Mouse (Mus musculus) limb, embryonic 10.5 days (tissue): ENCODE measurements around the gene Gipc3. TPM values are rescaled to one million over a fixed set of nuclear protein-coding genes. Genes with fewer than 3 reads are reported as not detected.

Experiments
- DNase-seq: peaks from one replicate; pipeline ENCODE4 v3.0.0-alpha.2; 2017; ENCODE audit warnings: low spot score
- H3K27ac ChIP-seq: fragments of 300-500 bp; sonication (generic); 2 replicates; pipeline ENCODE4 v1.5.1; 2016; ENCODE audit warnings: mild to moderate bottlenecking
- H3K27me3 ChIP-seq: fragments of 300-500 bp; sonication (generic); 2 replicates; pipeline ENCODE4 v1.6.1; 2016; ENCODE audit warnings: low read depth, mild to moderate bottlenecking; ENCODE audit not compliant: poor library complexity, severe bottlenecking
- H3K36me3 ChIP-seq: fragments of 300-500 bp; sonication (generic); 2 replicates; pipeline ENCODE4 v1.6.1; 2016; ENCODE audit warnings: mild to moderate bottlenecking, moderate library complexity
- H3K4me1 ChIP-seq: fragments of 300-500 bp; sonication (generic); 2 replicates; pipeline ENCODE4 v1.6.1; 2016
- H3K4me3 ChIP-seq: fragments of 300-500 bp; sonication (generic); 2 replicates; pipeline ENCODE4 v1.5.1; 2016; ENCODE audit warnings: mild to moderate bottlenecking, moderate library complexity
- H3K9me3 ChIP-seq: fragments of 300-500 bp; sonication (generic); replicated peaks from 2 replicates; pipeline ENCODE4 v1.6.1; 2016; ENCODE audit warnings: mild to moderate bottlenecking
- WGBS: fragments of 180-500 bp; shearing (Covaris S2); methylation state at CpG from one replicate; pipeline ENCODE4 v1.1.7; 2016; 5-methylcytosine and 5-hydroxymethylcytosine counted together
- polyA plus RNA-seq: library from polyadenylated mRNA; unstranded; fragments of >200 nt; fragmentation: Nextera tagmentation; extraction: Ambion mirVana; gene quantifications from 2 replicates; pipeline ENCODE4 v1.2.1, GENCODE M21; 2016

The Gipc3 gene
- polyA plus RNA-seq, 1 experiment from 2014 or later = 0.09 TPM

DNA sequence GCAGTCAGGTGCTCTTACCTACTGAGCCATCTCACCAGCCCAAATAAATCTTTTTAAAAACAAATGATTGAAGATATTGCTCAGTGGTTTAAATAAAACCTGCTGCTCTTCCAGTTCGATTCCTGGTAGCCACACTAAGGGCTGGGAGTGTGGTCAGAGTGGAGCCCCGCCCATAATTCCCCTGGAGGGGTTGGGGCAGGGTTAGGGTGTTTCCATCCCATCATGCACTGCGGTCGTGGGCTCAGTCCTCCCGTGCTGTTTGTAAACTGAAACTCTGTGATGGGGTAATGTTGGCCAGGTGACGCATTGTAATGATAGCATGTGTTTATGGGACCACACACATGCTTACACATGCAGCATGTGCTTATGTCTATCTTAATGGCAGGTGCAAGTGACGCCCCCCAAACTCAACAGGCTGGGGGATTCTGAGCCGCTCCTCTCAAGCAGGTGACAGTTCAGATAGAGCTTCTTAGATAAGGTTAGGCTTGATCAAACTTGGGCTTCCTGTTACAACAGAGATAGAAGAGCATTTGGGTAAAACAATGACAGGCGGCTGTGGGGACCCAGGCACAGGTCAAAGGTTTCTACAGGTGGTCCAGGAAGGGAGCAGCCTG lies 8.7 kb upstream of the Gipc3 start:
- no peak overlapping the region for H3K4me3 ChIP-seq
- H3K27me3 ChIP-seq = peaks cover 27% of the 10 kb centered on the region
- peaks cover 69% of the 10 kb centered on the region for H3K4me1 ChIP-seq
- H3K36me3 ChIP-seq = peaks cover 20% of the 10 kb centered on the region
- H3K27ac ChIP-seq = no peak overlapping the region
- 24% methylated on average over 9 of the region's 9 CpGs for WGBS
- no peaks in the 10 kb centered on the region for H3K9me3 ChIP-seq
- DNase-seq = no peak

DNA sequence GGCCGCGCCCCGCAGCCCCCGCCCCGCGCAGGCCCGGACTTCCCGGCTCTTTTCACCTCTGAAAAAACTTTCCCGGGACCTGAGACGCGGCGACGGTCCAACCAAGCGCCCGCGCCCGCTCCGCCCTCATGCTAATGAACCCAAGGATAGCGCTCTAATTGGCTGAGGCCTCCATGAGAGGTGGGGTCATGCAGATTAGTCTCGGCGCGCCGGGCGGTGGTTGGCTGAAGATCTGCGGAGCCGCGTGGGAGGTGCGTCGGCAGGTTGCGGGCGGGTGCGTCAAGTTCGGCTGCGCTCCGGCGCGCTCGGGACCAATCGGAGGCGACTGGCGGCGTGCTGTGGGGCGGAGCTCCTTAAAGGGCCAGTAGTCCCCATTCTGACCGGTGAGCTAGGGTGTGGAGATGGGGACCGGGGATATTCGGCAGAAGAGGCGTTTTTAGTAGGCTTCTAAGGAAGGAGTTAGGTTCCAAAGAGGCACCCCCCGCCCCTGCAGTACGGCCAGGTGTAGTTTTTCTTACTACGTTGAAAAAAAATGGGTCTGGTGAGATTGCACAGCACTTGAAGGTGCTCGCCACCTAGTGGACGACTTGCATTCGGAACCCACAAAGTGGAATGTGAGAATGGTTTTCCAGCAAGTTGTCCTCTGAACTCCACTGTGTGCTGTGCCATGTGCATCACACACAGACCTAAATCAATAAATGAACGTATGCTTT lies 7.4 kb upstream of the Gipc3 start, which contains the start of gene Hmg20b:
Gene Hmg20b, minus strand, starts transcription at position 130 of the 713 bp plus-strand sequence.
- peaks cover 27% of the 10 kb centered on the region for H3K36me3 ChIP-seq
- H3K4me3 ChIP-seq = peak within 1 kb of the TSS; percentile 97
- peak within 1 kb of the TSS; percentile 95 for H3K27ac ChIP-seq
- peak; percentile 99 for DNase-seq
- H3K9me3 ChIP-seq = no peaks in the 10 kb centered on the region
- under 1% methylated on average over 54 of the region's 54 CpGs for WGBS
- peaks cover 25% of the 10 kb centered on the region for H3K27me3 ChIP-seq
- H3K4me1 ChIP-seq = peaks cover 75% of the 10 kb centered on the region

DNA sequence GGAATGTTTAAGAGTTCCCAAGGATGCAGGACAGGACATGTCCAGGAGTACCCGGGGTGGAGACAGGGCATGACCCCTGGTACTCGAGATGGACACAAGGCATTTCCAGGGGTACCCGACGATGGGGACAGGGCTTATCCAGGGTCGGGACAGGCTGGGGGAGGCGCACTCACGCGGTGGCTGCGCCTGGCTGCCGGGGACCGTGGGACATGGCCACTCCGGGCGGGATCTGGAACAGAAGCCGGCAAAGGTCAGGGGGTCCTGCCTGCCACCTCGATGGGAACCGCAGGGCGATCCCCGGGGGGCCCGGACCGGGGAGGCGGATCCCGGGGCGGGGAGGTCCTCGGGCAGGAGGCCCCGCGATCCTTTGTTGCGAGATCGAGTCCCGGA lies 6.9 kb upstream of the Gipc3 start:
- DNase-seq = no peak
- Histone ChIP-seq H3K27me3 (peaks cover 31% of the 10 kb centered on the region), H3K4me3 (peak overlapping the region; percentile 97), H3K9me3 (no peaks in the 10 kb centered on the region), H3K36me3 (peaks cover 32% of the 10 kb centered on the region), H3K27ac (peak overlapping the region; percentile 95), H3K4me1 (peaks cover 69% of the 10 kb centered on the region)
- WGBS = under 1% methylated on average over 29 of the region's 29 CpGs

DNA sequence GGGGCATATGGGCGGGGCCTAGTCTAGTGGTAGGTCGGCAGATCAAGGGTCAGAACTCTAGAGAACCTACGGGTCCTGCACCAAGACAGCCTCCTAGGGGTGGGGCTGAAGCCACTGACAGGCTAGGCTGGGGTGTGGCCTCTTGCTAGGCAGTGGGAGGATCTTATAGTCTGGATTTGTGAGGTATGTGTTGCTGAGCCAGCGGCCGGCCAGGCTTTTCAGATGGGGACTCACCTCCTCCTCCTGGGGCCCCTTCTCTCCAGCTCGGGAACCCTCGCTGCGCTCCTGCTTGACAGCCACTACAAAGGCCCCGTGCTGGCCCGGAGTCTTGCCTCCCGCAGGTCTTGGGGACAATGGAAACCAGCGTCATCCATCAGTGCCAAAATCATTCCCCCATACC lies 6.1 kb upstream of the Gipc3 start:
- Histone ChIP-seq H3K9me3 (no peaks in the 10 kb centered on the region), H3K27me3 (peaks cover 39% of the 10 kb centered on the region), H3K4me1 (peaks cover 61% of the 10 kb centered on the region), H3K27ac (peak overlapping the region; percentile 95), H3K4me3 (peak overlapping the region; percentile 97), H3K36me3 (peaks cover 32% of the 10 kb centered on the region)
- no peak for DNase-seq
- WGBS = 6% methylated on average over 12 of the region's 12 CpGs

DNA sequence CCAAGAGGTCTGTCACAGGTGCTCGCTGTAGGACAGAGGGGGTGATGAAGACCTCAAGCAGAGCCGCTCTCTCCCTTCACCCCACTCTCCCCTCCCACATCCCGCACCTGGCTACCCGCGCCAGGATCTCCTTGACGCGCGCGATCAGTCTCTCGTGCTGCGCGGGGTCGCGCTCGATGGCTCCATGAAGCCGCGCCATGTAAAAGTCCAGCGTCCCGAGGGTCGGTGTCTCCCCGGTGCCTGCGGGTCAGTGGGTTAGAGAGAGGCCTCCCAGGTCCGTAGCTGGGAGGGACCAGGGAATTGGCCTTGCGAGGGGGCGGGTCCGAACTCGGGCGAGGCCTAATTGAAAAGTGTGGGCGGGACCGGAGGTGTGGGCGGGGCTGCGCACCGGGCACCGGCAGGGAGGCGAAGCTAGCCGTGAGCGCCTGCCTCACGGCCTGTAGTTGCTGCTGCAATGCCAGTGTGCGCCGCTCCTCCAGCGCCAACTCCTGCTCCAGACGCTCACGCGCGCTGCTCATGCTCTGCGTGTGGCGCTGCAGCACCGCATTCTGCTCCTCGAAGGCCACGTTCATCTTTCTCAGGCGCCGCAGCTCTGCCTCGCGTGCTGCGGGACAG lies 3.5 kb upstream of the Gipc3 start:
- Histone ChIP-seq H3K9me3 (no peaks in the 10 kb centered on the region), H3K27ac (peak overlapping the region; percentile 38), H3K4me3 (peak overlapping the region; percentile 47), H3K27me3 (peaks cover 64% of the 10 kb centered on the region), H3K4me1 (peaks cover 59% of the 10 kb centered on the region), H3K36me3 (peaks cover 32% of the 10 kb centered on the region)
- WGBS = 4% methylated on average over 55 of the region's 55 CpGs
- peak; percentile 84 for DNase-seq

DNA sequence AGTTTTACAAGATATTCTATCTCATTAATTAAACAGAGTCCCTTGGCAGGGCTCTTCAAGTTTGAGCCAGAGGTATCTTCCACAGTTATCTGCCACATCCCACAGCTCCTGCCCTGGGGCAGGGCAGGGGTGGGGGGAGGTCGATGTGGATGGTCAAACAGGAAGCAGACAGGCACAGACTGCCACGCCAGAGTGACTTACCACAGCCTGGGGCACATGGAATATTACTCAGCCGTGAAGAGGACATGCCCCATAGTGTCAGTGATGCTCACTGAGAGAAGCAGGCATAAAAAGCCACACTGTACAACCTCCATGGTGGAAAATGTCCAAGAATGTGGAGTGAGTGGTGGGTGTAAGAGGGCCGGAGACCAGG lies 2.1 kb upstream of the Gipc3 start:
- peaks cover 32% of the 10 kb centered on the region for H3K36me3 ChIP-seq
- H3K4me1 ChIP-seq = peaks cover 58% of the 10 kb centered on the region
- 88% methylated on average over 4 of the region's 4 CpGs for WGBS
- peaks cover 78% of the 10 kb centered on the region for H3K27me3 ChIP-seq
- H3K27ac ChIP-seq = no peak overlapping the region
- H3K4me3 ChIP-seq = peak overlapping the region; percentile 11; the same call in 1 of the 2 replicates
- H3K9me3 ChIP-seq = no peaks in the 10 kb centered on the region
- no peak for DNase-seq

DNA sequence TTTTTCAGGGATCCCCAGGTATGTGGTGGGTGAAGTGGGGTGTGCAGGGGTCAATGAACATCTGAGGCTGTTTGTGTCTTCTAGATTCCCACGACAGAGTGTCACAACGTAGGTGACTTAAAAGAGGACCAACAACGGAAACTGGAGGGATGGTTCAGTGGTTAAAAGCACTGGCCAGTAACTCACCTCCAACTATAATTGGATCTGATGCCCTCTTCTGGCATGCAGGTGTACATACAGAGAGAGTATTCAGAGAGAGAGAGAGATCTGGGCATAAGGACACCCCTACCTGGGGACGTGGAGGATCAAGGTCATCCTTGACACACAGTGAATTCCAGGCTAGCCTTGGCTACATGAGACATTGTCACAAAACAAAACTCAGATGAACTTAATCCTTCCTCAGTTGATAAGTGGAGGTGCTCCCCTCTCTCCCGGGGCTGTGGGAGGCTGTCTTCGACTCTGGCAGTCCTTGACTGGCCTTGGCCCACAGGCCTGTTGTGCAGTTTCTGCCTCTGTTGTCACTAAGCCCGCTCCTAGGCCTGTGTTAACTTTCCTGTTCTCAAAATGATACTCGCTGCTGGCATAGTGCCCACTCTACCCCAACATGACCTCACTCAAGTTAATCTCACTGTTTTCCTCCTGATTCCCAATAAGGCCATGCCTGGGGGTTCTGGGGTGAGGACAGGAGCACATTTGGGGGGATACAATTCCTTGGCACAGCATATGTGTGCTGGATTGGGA lies 1.5 kb upstream of the Gipc3 start:
- peak overlapping the region; percentile 11; the same call in 1 of the 2 replicates for H3K4me3 ChIP-seq
- H3K36me3 ChIP-seq = peaks cover 32% of the 10 kb centered on the region
- H3K9me3 ChIP-seq = no peaks in the 10 kb centered on the region
- 58% methylated on average over 8 of the region's 8 CpGs for WGBS
- peaks cover 53% of the 10 kb centered on the region for H3K4me1 ChIP-seq
- DNase-seq = no peak
- peaks cover 82% of the 10 kb centered on the region for H3K27me3 ChIP-seq
- no peak overlapping the region for H3K27ac ChIP-seq

DNA sequence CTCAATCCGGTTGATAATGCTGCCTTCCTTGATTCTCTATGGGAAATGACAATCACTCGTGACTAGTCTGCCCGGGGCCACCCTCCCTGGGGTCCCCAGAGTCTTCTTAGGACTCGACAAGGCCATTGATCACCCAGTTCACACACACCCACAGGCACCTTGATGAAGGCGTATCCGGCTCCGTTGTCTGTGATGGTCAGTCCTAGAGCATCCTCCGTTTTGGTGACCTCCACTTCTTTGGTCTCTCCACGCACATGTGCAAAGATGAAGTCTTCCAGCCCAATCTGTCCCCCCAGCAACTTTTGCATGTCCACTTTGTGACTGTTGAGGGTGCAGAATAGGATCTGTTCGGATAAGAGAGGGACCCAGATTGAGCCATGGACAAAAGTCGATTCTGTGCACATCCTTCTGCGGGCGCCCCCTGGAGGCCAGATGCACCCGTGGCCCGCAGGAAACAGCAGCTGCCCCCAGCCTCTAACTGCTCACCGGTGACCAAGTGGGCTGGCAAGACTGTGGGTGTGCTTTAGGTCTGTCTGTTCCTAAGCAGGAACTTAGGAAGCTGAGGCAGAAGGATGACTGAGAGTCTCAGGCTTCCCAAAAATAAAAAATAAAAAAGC lies 1.6 kb downstream of the Gipc3 start:
- peaks cover 12% of the 10 kb centered on the region for H3K36me3 ChIP-seq
- H3K4me3 ChIP-seq = no peak overlapping the region
- no peaks in the 10 kb centered on the region for H3K9me3 ChIP-seq
- peak; percentile 87 for DNase-seq
- WGBS = 34% methylated on average over 16 of the region's 16 CpGs
- peaks cover 28% of the 10 kb centered on the region for H3K4me1 ChIP-seq
- H3K27me3 ChIP-seq = peaks cover 85% of the 10 kb centered on the region
- no peak overlapping the region for H3K27ac ChIP-seq

DNA sequence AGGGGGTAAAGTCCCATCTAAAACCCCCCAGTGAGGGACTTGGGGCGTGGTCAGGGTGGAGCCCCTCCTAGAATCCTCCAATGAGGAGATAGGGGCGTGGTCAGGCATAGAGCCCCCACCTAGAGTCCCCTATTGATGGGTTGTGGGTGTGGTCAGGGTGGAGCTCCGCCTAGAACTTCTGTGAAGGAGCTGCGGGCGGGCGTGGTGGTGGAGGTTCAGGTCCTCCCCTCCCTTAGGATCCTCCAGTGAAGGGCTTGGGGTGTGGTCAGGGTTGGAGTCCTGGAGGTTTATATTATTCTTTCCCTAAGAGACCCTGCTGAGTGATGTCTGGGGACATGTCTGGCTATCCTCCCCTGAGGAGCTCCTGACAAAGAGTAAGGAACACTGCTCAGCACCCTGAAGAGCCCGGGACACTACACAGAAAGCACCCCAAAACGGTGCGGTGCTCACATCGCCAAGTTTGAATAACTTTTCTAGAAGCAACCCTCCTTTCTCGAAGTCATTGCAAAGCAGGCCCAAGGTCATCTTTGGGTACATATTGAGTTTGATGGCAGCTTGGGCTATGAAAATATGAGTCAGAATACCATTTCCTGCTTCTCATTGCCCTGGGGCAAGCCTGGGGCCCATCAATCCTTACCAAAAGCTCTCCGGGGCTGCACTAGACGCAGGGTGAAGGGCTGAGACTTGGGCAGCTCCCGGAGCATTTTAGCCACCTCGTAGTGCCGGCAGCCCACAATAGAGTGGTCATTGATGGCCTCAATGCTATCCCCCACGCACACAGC lies 2.3 kb downstream of the Gipc3 start:
- no peak for DNase-seq
- Histone ChIP-seq H3K27me3 (peaks cover 79% of the 10 kb centered on the region), H3K4me1 (peaks cover 29% of the 10 kb centered on the region), H3K27ac (no peak overlapping the region), H3K36me3 (peaks cover 7% of the 10 kb centered on the region), H3K4me3 (no peak overlapping the region), H3K9me3 (no peaks in the 10 kb centered on the region)
- WGBS = 41% methylated on average over 17 of the region's 17 CpGs

DNA sequence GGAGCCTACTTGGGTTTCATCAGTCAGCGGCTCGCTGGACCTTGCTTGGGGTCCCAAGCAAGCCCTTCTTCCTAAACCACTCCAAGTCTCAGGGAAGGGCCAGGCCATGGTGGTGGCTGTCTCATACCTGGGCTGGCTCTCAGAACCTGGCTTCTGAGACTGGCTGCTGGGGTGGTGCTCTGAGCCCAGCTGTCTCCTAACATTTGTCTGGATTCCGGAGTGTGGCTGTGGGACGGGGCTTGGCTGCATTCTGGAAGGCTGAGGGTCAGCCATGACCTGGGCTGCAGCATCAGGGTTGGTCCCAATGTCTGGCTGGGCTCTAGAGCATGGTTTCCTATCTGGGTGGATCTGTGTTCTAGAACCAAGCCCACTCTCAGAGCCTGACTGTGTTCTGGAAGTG lies 6.5 kb downstream of the Gipc3 start:
- 0 out of 2 replicates have a peak overlapping the region, but pooled peaks have one; percentile 23 for H3K4me3 ChIP-seq
- no peak for DNase-seq
- WGBS = 85% methylated on average over 4 of the region's 4 CpGs
- peak overlapping the region; percentile 86 for H3K27ac ChIP-seq
- H3K4me1 ChIP-seq = peaks cover 44% of the 10 kb centered on the region
- peaks cover 5% of the 10 kb centered on the region; the same call in 1 of the 2 replicates for H3K36me3 ChIP-seq
- H3K27me3 ChIP-seq = peaks cover 64% of the 10 kb centered on the region
- no peaks in the 10 kb centered on the region for H3K9me3 ChIP-seq

DNA sequence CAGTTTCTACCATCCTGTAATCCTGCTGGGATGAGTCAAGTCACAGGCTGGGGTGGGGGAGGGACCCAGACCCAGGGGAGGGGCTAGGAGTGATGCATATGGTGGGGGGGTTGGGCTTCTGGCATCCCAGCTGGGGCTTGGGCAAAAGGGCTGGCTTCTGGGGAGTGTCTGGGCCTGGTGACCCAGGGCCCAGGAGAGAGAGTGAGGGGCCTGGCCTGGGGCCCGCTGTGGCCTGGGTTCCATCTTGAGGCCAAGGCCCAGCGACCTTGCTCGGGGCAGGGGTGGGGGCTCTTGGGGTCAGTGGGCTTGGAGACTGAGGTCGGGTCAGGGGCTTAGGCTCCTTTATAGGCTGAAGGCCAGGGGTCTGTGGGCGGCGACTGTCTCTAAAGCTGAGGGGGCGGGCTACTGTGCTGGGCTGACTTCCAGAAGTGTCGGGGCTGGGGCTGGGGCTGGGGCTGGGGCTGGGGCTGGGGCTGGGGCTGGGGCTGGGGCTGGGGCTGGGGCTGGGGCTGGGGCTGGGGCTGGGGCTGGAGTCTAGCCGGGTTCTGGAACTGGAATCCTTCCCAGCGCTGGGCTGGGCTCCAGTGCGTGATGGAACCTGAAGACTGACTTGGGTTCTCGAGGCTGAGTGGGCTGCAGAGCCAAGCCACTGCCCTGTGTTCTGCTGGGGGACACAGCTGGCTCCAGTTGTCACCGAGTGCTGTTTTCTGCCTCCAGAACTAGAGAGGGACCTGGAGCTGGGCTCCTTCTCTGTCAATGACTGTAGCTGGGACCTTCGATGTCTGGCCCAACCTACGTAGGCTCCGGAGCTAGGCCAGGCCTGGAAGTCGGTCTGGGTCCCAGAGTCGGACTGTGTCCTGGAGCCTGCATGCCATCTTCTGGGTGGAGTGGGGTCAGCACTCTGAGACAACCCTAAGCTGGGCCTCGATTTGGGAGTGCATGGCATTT lies 7.4 kb downstream of the Gipc3 start:
- peaks cover 37% of the 10 kb centered on the region for H3K4me1 ChIP-seq
- no peak for DNase-seq
- H3K27ac ChIP-seq = peak overlapping the region; percentile 86
- WGBS = 31% methylated on average over 19 of the region's 19 CpGs
- peak overlapping the region; percentile 23 for H3K4me3 ChIP-seq
- peaks cover 58% of the 10 kb centered on the region for H3K27me3 ChIP-seq
- H3K9me3 ChIP-seq = no peaks in the 10 kb centered on the region
- H3K36me3 ChIP-seq = peaks cover 5% of the 10 kb centered on the region; the same call in 1 of the 2 replicates
